Comparison of ENCODE assay signal across 17 mouse cellular contexts in genomic region chr2:74435184-74435911, GRCm38 (mm10).
A peak's percentile ranks its signal among the peaks of the same experiment; 100 is the strongest.
DNase-seq lines count a peak whose midpoint lies in the region; ATAC-seq and TF ChIP-seq lines count a peak whose summit lies in the region.
"Had no signal": no experiment of that assay in that cellular context is flagged by ENCODE, and none has a peak within 500 bp of the region (broad histone marks: within the 10 kb centered on the region; RNA-seq: fewer than 3 reads in every experiment).

No protein-coding gene starts in this region.

- no peaks in the 10 kb centered on the region; the same call in 1 of the 2 replicates for H3K9me3 ChIP-seq in lung, embryonic 14.5 days (ENCODE audit: low read depth, low read length)
- no peaks in the 10 kb centered on the region for H3K9me3 ChIP-seq in kidney, postnatal 0 days (replicated peaks; ENCODE audit: low read length)
- no peaks in the 10 kb centered on the region for H3K9me3 ChIP-seq in stomach, embryonic 15.5 days

- H3K4me1 ChIP-seq in lung, embryonic 14.5 days (ENCODE audit: insufficient read depth) = no peaks in the 10 kb centered on the region
- H3K4me1 ChIP-seq in lung, adult 2 months (ENCODE audit: control insufficient read depth, insufficient read depth, low read length) = no peaks in the 10 kb centered on the region
- no peaks in the 10 kb centered on the region for H3K4me1 ChIP-seq in kidney, postnatal 0 days (replicated peaks; ENCODE audit: insufficient read depth, low read length)
- no peaks in the 10 kb centered on the region for H3K4me1 ChIP-seq in stomach, embryonic 15.5 days
- H3K4me1 ChIP-seq: forebrain, embryonic 13.5 days; hindbrain, embryonic 15.5 days; limb, embryonic 12.5 days; midbrain, embryonic 10.5 days; neural tube, embryonic 13.5 days had no signal

- H3K27me3 ChIP-seq in lung, embryonic 14.5 days (ENCODE audit: insufficient read depth, low read length) = no peaks in the 10 kb centered on the region
- H3K27me3 ChIP-seq in kidney, postnatal 0 days (ENCODE audit: insufficient read depth, low read length) = no peaks in the 10 kb centered on the region
- no peaks in the 10 kb centered on the region for H3K27me3 ChIP-seq in stomach, embryonic 15.5 days (replicated peaks)
- H3K27me3 ChIP-seq: forebrain, embryonic 13.5 days; hindbrain, embryonic 15.5 days; limb, embryonic 12.5 days; neural tube, embryonic 13.5 days had no signal

- intact Hi-C loops in heart, postnatal 14 days (cut with DNase I) = no loop called here

- DNase-seq in heart, adult 8-10 months (ENCODE audit: low spot score) = peak; percentile 16
- DNase-seq in heart, postnatal 14 days = no peak
- DNase-seq in lung, embryonic 14.5 days = peak; percentile 73
- no peak for DNase-seq in lung, adult 2 months
- peak; percentile 84 for DNase-seq in kidney, postnatal 0 days (ENCODE audit: low spot score)
- DNase-seq in thymus, postnatal 25 days = no peak
- DNase-seq: cerebellum, adult 11 months; liver, postnatal 0 days; right cerebral cortex, postnatal 25 days; thymus, adult 2 months had no signal

- H3K27ac ChIP-seq in lung, embryonic 14.5 days (ENCODE audit: low read depth) = peak overlapping the region; percentile 74; the same call in 1 of the 2 replicates
- H3K27ac ChIP-seq in kidney, postnatal 0 days = peak overlapping the region; percentile 50
- peak overlapping the region; percentile 48; the same call in 1 of the 2 replicates for H3K27ac ChIP-seq in stomach, embryonic 15.5 days
- H3K27ac ChIP-seq: forebrain, embryonic 13.5 days; hindbrain, embryonic 15.5 days; limb, embryonic 12.5 days; midbrain, embryonic 10.5 days; neural tube, embryonic 13.5 days had no signal

- H3K9ac ChIP-seq in lung, embryonic 14.5 days = no peak overlapping the region
- no peak overlapping the region for H3K9ac ChIP-seq in kidney, postnatal 0 days (ENCODE audit: low read depth, low read length)
- H3K9ac ChIP-seq in stomach, embryonic 15.5 days = no peak overlapping the region
- H3K9ac ChIP-seq: forebrain, embryonic 13.5 days; hindbrain, embryonic 15.5 days; limb, embryonic 12.5 days; liver, postnatal 0 days; neural tube, embryonic 13.5 days had no signal

- peak overlapping the region; percentile 27; the same call in 1 of the 2 replicates for H3K4me2 ChIP-seq in lung, embryonic 14.5 days
- no peak overlapping the region for H3K4me2 ChIP-seq in kidney, postnatal 0 days (ENCODE audit: low read length)
- H3K4me2 ChIP-seq in stomach, embryonic 15.5 days = 0 out of 2 replicates have a peak overlapping the region, but pooled peaks have one; percentile 3
- H3K4me2 ChIP-seq: forebrain, embryonic 13.5 days; hindbrain, embryonic 15.5 days; limb, embryonic 12.5 days; neural tube, embryonic 13.5 days had no signal

- H3K36me3 ChIP-seq in lung, embryonic 14.5 days (ENCODE audit: insufficient read depth) = no peaks in the 10 kb centered on the region
- H3K36me3 ChIP-seq in kidney, postnatal 0 days (ENCODE audit: insufficient read depth, low read length) = no peaks in the 10 kb centered on the region
- no peaks in the 10 kb centered on the region for H3K36me3 ChIP-seq in stomach, embryonic 15.5 days
- H3K36me3 ChIP-seq: hindbrain, embryonic 15.5 days; limb, embryonic 12.5 days; midbrain, embryonic 10.5 days; neural tube, embryonic 13.5 days had no signal

- H3K4me3 ChIP-seq in lung, embryonic 14.5 days (ENCODE audit: low read depth, low read length) = no peak overlapping the region
- H3K4me3 ChIP-seq in lung, adult 2 months (replicated peaks; ENCODE audit: extremely low read depth, low read depth, low read length) = no peak overlapping the region
- no peak overlapping the region for H3K4me3 ChIP-seq in kidney, postnatal 0 days (replicated peaks; ENCODE audit: low read depth, low read length)
- no peak overlapping the region for H3K4me3 ChIP-seq in stomach, embryonic 15.5 days (replicated peaks)
- H3K4me3 ChIP-seq: forebrain, embryonic 13.5 days; hindbrain, embryonic 15.5 days; limb, embryonic 12.5 days; midbrain, embryonic 10.5 days; neural tube, embryonic 13.5 days had no signal

- peak; percentile 56 for ATAC-seq in lung, embryonic 14.5 days (ENCODE audit: insufficient read depth)
- ATAC-seq in kidney, postnatal 0 days (replicated peaks; ENCODE audit: low FRiP score, low read depth) = no peak
- no peak; the same call in 1 of the 2 replicates for ATAC-seq in stomach, embryonic 15.5 days (ENCODE audit: insufficient read depth, low FRiP score, low read depth)
- no peak for ATAC-seq in CD4-positive, CD25-positive, alpha-beta regulatory T cell, adult 4 months
- ATAC-seq: forebrain, embryonic 13.5 days; liver, postnatal 0 days had no signal

- no peak for TF ChIP-seq POLR2A in lung, adult 2 months (IDR thresholded peaks at IDR 0.05; ENCODE audit: borderline replicate concordance, extremely low read depth, low read depth, low read length)

- WGBS in lung, embryonic 14.5 days = 56% methylated on average over 13 of the region's 13 CpGs
- WGBS in lung, adult 2 months = 52% methylated on average over 13 of the region's 13 CpGs
- WGBS in kidney, postnatal 0 days = 63% methylated on average over 13 of the region's 13 CpGs
- 58% methylated on average over 13 of the region's 13 CpGs for WGBS in stomach, embryonic 15.5 days

- no peak for TF ChIP-seq CTCF in lung, embryonic 14.5 days (IDR thresholded peaks at IDR 0.05; ENCODE audit: low read depth)
- no peak for TF ChIP-seq CTCF in lung, adult 2 months (IDR thresholded peaks at IDR 0.05; ENCODE audit: insufficient read depth, low read length)
- TF ChIP-seq CTCF in kidney, postnatal 0 days (IDR thresholded peaks at IDR 0.05; ENCODE audit: low read depth) = no peak

Comparison
In these comparisons a context has a peak if more than half of its experiments do, and no peak if none do; other contexts are left out.
1. DNase-seq: peak in heart, adult 8-10 months (single experiment), lung, embryonic 14.5 days (single experiment) and kidney, postnatal 0 days (single experiment); none in heart, postnatal 14 days (0 of 2), lung, adult 2 months (single experiment) and thymus, postnatal 25 days (single experiment).
2. Peak in every context shown above with its lines, with median percentiles within 50 percentile points of each other: H3K27ac ChIP-seq.